Mouse (Mus musculus) neutrophil, adult 5-6 weeks (primary cell): ENCODE data around the gene Vax2. TPM values are rescaled to one million over a fixed set of nuclear protein-coding genes. Genes with fewer than 3 reads are reported as not detected.

Source experiments
- ATAC-seq: fragments of 151-379, 151-347 bp; 2 replicates; pipeline ENCODE4 v1.8.0; 2017; ENCODE audit warnings: mild to moderate bottlenecking, moderate TSS enrichment; ENCODE audit not compliant: insufficient number of reproducible peaks, poor library complexity, low FRiP score, severe bottlenecking; ENCODE audit errors: extremely low read depth
- total RNA-seq: library from RNA; stranded (forward); fragments of 200-1000 nt; gene quantifications from 2 replicates; pipeline ENCODE4 v1.2.3, GENCODE M21; 2017

Gene Vax2
- not detected in 2 replicates for total RNA-seq

GRCm38 (mm10) chr6:83711067-83711675, at the start of gene Vax2:
Gene Vax2, plus strand, starts transcription at chr6:83711264.
- no peak for ATAC-seq

GRCm38 (mm10) chr6:83665009-83665408, 46.1 kb upstream of the Vax2 start:
- no peak for ATAC-seq

- no peak for ATAC-seq
These were observed 37.7 kb upstream of the Vax2 start for GRCm38 (mm10) chr6:83673395-83673794.

GRCm38 (mm10) chr6:83677757-83678156, 33.3 kb upstream of the Vax2 start, which contains the start of gene Cd207:
Gene Cd207, minus strand, starts transcription at chr6:83677857.
- no peak for ATAC-seq

- no peak for ATAC-seq
These were observed 21.7 kb upstream of the Vax2 start for GRCm38 (mm10) chr6:83689374-83689773.

- ATAC-seq, result peak; percentile 33; the same call in 1 of the 2 replicates
These were observed 20.8 kb upstream of the Vax2 start for GRCm38 (mm10) chr6:83690277-83690676.

- no peak for ATAC-seq
These were observed 20.1 kb upstream of the Vax2 start for GRCm38 (mm10) chr6:83690936-83691335.

- no peak for ATAC-seq
These were observed 18.1 kb upstream of the Vax2 start for GRCm38 (mm10) chr6:83692962-83693361.

- no peak for ATAC-seq
These were observed 17.2 kb upstream of the Vax2 start for GRCm38 (mm10) chr6:83693835-83694234.

- ATAC-seq, result no peak
These were observed 15.3 kb upstream of the Vax2 start for GRCm38 (mm10) chr6:83695731-83696130.

- no peak for ATAC-seq
These were observed 14.4 kb upstream of the Vax2 start for GRCm38 (mm10) chr6:83696684-83697083.

GRCm38 (mm10) chr6:83697932-83698331, 13.1 kb upstream of the Vax2 start:
- ATAC-seq, result no peak

GRCm38 (mm10) chr6:83699971-83700370, 11.1 kb upstream of the Vax2 start:
- ATAC-seq, result no peak

- ATAC-seq, result no peak
These were observed 10.1 kb upstream of the Vax2 start for GRCm38 (mm10) chr6:83701001-83701400.

GRCm38 (mm10) chr6:83702146-83702999, 8.7 kb upstream of the Vax2 start:
- no peak for ATAC-seq

- no peak for ATAC-seq
These were observed 7.9 kb upstream of the Vax2 start for GRCm38 (mm10) chr6:83703000-83703721.

- ATAC-seq, result no peak
These were observed 7.4 kb upstream of the Vax2 start for GRCm38 (mm10) chr6:83703722-83704078.

GRCm38 (mm10) chr6:83704294-83704693, 6.8 kb upstream of the Vax2 start:
- no peak for ATAC-seq

GRCm38 (mm10) chr6:83704701-83705100, 6.4 kb upstream of the Vax2 start:
- ATAC-seq, result no peak
